Mouse (Mus musculus) midbrain, postnatal 0 days (tissue): ENCODE data around the gene Nufip1. TPM values are rescaled to one million over a fixed set of nuclear protein-coding genes. Genes with fewer than 3 reads are reported as not detected.
A peak's percentile ranks its signal among the peaks of the same experiment; 100 is the strongest.

ENCODE experiments used
- ATAC-seq: fragments of 200-750 bp; cut with Nextera tagmentation; 2 replicates; pipeline ENCODE4 v1.8.0; 2017; ENCODE audit warnings: moderate number of reproducible peaks, mild to moderate bottlenecking, moderate TSS enrichment, moderate library complexity; ENCODE audit not compliant: low FRiP score
- DNase-seq: peaks from one replicate; pipeline ENCODE4 v3.0.0-alpha.2; 2015; ENCODE audit warnings: low spot score
- H3K27ac ChIP-seq: fragments of 300-500 bp; sonication (generic); 2 replicates; pipeline ENCODE4 v1.5.1; 2014; ENCODE audit warnings: low read depth, mild to moderate bottlenecking, low read length, mixed read lengths
- H3K27me3 ChIP-seq: fragments of 300-500 bp; sonication (generic); 2 replicates; pipeline ENCODE4 v1.6.1; 2014; ENCODE audit warnings: low read length, control low read depth, mixed read lengths; ENCODE audit not compliant: insufficient read depth
- H3K36me3 ChIP-seq: fragments of 300-500 bp; sonication (generic); 2 replicates; pipeline ENCODE4 v1.6.1; 2014; ENCODE audit warnings: low read length, control low read depth, mixed read lengths; ENCODE audit not compliant: insufficient read depth
- H3K4me1 ChIP-seq: fragments of 300-500 bp; sonication (generic); 2 replicates; pipeline ENCODE4 v1.6.1; 2014; ENCODE audit warnings: mild to moderate bottlenecking, control low read depth, antibody characterized with exemption, low read length, mixed read lengths; ENCODE audit not compliant: insufficient read depth
- H3K4me2 ChIP-seq: fragments of 300-500 bp; sonication (generic); 2 replicates; pipeline ENCODE4 v1.6.1; 2014; ENCODE audit warnings: low read depth, mild to moderate bottlenecking, low read length, mixed read lengths; ENCODE audit not compliant: poor library complexity, severe bottlenecking
- H3K4me3 ChIP-seq: fragments of 300-500 bp; sonication (generic); 2 replicates; pipeline ENCODE4 v1.5.1; 2014; ENCODE audit warnings: low read depth, mild to moderate bottlenecking, low read length, moderate library complexity
- H3K9ac ChIP-seq: fragments of 300-500 bp; sonication (generic); replicated peaks from 2 replicates; pipeline ENCODE4 v1.6.1; 2014; ENCODE audit warnings: mild to moderate bottlenecking, low read length, moderate library complexity, mixed read lengths; ENCODE audit not compliant: poor library complexity, severe bottlenecking
- H3K9me3 ChIP-seq: fragments of 300-500 bp; sonication (generic); 2 replicates; pipeline ENCODE4 v1.6.1; 2016; ENCODE audit warnings: low read length, control low read depth
- CTCF ChIP-seq: IDR thresholded peaks from 2 replicates; pipeline ENCODE4 v1.5.1; 2016; ENCODE audit warnings: antibody characterized with exemption, mild to moderate bottlenecking
- WGBS: fragments of 180-500 bp; shearing (Covaris S2); extraction: QIAGEN DNeasy Blood & Tissue Kit; methylation state at CpG from one replicate; pipeline ENCODE4 v1.1.7; 2014; 5-methylcytosine and 5-hydroxymethylcytosine counted together
- polyA plus RNA-seq: library from polyadenylated mRNA; unstranded; fragments of >200 nt; fragmentation: Nextera tagmentation; extraction: Ambion mirVana; gene quantifications from 2 replicates; pipeline ENCODE4 v1.2.1, GENCODE M21; 2015
- total RNA-seq: library from RNA; depleted of rRNA; stranded (reverse); fragments of >200 nt; gene quantifications from 2 replicates; pipeline ENCODE4 v1.2.3, GENCODE M21; 2014; rRNA removed

Nufip1 gene
- total and polyA plus RNA-seq, 2 experiments from 2014 or later = 10.4 to 14.3 TPM

DNA sequence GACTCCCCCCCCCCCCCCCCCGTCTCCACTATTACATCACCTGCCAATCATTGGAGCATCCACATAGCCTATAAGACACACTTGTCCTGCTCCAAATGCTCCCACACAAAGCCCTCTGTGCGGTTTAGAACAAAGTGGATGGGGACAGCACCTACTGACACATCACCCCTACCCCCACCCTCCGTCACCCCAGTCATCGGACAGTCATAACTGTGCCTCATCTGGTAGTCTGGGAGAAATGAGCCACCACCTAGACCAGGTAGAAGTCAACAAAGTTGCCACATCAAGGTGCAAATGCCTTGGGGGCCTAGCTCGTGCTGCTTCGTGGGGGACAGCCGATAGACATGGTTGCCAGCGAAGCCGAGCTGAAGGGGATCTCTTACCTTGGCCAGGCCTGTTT is 66.5 kb downstream of the Nufip1 start:
- Histone ChIP-seq H3K4me1 (no peaks in the 10 kb centered on the region), H3K9ac (no peak overlapping the region), H3K4me3 (no peak overlapping the region), H3K4me2 (no peak overlapping the region), H3K9me3 (no peaks in the 10 kb centered on the region), H3K27me3 (no peaks in the 10 kb centered on the region), H3K36me3 (no peaks in the 10 kb centered on the region), H3K27ac (no peak overlapping the region)
- TF ChIP-seq CTCF = no peak
- DNase-seq (no peak), ATAC-seq (no peak)
- WGBS = 92% methylated on average over 9 of the region's 9 CpGs

DNA sequence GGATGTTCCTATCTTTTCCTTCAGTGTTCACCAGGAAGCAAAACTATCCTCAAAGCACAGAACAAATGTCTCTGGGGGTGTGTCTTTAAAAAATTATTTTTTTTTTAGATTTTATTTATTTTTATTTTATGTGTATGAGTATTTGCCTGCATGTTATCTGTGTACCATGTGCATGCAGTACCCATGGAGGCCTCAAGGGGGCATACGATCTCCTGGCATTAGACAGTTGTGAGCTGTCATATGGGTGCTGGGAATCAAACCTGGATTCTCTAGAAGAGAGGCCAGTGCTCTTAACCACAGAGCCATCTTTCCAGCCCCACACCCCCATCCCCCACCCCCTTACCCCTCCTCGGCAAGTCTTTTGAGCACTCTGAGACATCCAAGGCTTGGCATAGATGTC is 67.8 kb downstream of the Nufip1 start:
- Histone ChIP-seq H3K9ac (no peak overlapping the region), H3K27me3 (no peaks in the 10 kb centered on the region), H3K4me2 (no peak overlapping the region), H3K9me3 (no peaks in the 10 kb centered on the region), H3K27ac (no peak overlapping the region), H3K4me1 (no peaks in the 10 kb centered on the region), H3K36me3 (no peaks in the 10 kb centered on the region), H3K4me3 (no peak overlapping the region)
- WGBS = 100% methylated on average over 2 of the region's 2 CpGs
- 0 out of 2 replicates have a peak, but pooled peaks have one; percentile 21 for TF ChIP-seq CTCF
- DNase-seq = no peak
- ATAC-seq = no peak

DNA sequence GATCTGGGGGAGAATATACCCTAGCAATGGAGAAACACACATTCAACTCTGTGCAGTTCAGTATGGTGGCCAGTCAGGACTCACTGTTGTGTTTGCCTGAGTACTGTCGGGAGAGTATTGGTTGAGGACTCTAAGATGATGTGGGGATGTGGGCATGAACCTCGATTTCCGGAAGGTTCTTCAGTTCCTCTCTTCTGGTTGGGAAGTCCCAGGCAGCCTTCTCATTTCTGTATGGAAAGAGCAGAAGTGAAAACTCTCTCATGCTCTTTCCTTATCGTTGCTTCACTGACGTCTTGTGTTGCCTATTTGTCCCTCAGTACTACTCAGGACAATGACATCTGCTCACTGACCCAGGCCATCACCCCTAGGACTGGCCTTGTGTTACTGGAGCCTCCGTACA is 68.7 kb downstream of the Nufip1 start:
- no peak for TF ChIP-seq CTCF
- Histone ChIP-seq H3K4me2 (no peak overlapping the region), H3K36me3 (no peaks in the 10 kb centered on the region), H3K4me3 (no peak overlapping the region), H3K9ac (no peak overlapping the region), H3K27ac (no peak overlapping the region), H3K4me1 (no peaks in the 10 kb centered on the region), H3K27me3 (no peaks in the 10 kb centered on the region), H3K9me3 (no peaks in the 10 kb centered on the region)
- WGBS = 91% methylated on average over 6 of the region's 6 CpGs
- DNase-seq = no peak
- no peak for ATAC-seq

DNA sequence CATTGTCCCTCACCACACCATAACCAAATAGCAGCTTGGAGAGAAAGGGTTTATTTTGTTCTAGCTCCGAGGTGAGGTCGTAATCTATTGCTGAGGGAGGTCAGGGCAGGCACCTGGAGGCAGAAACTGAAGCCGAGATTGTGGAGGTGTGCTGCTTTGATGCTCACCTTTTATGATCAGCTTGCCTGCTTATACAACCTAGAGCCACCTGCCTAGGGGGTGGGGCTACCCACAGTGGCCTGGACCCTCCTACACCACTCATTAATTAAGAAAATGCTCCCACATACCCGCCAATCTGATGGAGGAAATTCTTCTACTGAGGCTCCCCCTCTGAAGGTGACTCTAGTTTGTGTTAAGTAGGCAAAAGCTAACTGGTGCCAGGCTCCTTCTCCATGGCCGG is 74.7 kb downstream of the Nufip1 start:
- no peak for ATAC-seq
- H3K4me2 ChIP-seq = no peak overlapping the region

DNA sequence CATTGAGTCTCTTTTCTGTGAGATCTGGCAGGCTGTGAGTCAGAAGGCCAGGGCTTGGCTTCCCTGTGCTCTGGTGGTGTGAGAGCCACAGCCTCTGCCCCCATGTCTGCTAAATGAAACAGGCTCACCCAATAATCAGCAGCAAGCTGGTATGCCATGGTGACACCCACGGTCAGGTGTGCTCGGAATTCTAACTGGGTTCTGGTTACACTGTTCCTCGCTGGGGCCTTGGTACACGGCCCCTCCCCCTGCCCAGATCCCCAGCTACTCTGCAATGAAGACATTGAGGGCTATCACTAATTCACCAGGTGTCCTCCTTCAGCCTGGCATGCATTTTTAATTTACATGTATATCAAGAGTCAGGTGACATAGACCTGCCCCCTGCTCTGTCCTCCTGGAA is 75.6 kb downstream of the Nufip1 start:
- no peak for TF ChIP-seq CTCF
- no peaks in the 10 kb centered on the region for H3K4me1 ChIP-seq

More for the DNA sequence above, 74.7 kb downstream of the Nufip1 start:
- H3K27me3 ChIP-seq = no peaks in the 10 kb centered on the region
- no peak for DNase-seq
- no peak overlapping the region for H3K4me3 ChIP-seq
- H3K9me3 ChIP-seq = no peaks in the 10 kb centered on the region
- H3K27ac ChIP-seq = no peak overlapping the region
- no peak overlapping the region for H3K9ac ChIP-seq
- TF ChIP-seq CTCF = no peak
- H3K4me1 ChIP-seq = no peaks in the 10 kb centered on the region
- no peaks in the 10 kb centered on the region for H3K36me3 ChIP-seq
- WGBS = 85% methylated on average over 5 of the region's 5 CpGs

More for the DNA sequence above, 75.6 kb downstream of the Nufip1 start:
- Histone ChIP-seq H3K4me3 (no peak overlapping the region), H3K27ac (no peak overlapping the region), H3K9me3 (no peaks in the 10 kb centered on the region), H3K27me3 (no peaks in the 10 kb centered on the region), H3K36me3 (no peaks in the 10 kb centered on the region), H3K9ac (no peak overlapping the region), H3K4me2 (no peak overlapping the region)
- 80% methylated on average over 4 of the region's 4 CpGs for WGBS
- DNase-seq = no peak
- ATAC-seq = no peak

Other genes starting within 250 kb of the Nufip1 start
- 9.4 and 11.8 TPM in 2 replicates for gene Kctd4, start 155.9 kb upstream of the Nufip1 start, total RNA-seq
- 8.8 and 9.6 TPM in 2 replicates for gene Kctd4, start 155.9 kb upstream of the Nufip1 start, polyA plus RNA-seq
- gene Gtf2f2, start 100.0 kb upstream of the Nufip1 start, total RNA-seq = 22.7 and 23.4 TPM in 2 replicates
- 38.4 and 42.6 TPM in 2 replicates for gene Gtf2f2, start 100.0 kb upstream of the Nufip1 start, polyA plus RNA-seq
- 18.6 and 20.2 TPM in 2 replicates for gene Gpalpp1, start 131 bp upstream of the Nufip1 start, total RNA-seq
- gene Gpalpp1, start 131 bp upstream of the Nufip1 start, polyA plus RNA-seq = 8.3 and 8.6 TPM in 2 replicates